Mouse (Mus musculus) intestine, postnatal 0 days (tissue): ENCODE data around the gene Cfap54. TPM values are rescaled to one million over a fixed set of nuclear protein-coding genes. Genes with fewer than 3 reads are reported as not detected.

ENCODE experiments used
- ATAC-seq: fragments of 200-750 bp; cut with Nextera tagmentation; 2 replicates; pipeline ENCODE4 v1.8.0; 2017; ENCODE audit warnings: mild to moderate bottlenecking, moderate TSS enrichment, moderate library complexity
- H3K27ac ChIP-seq: fragments of 300-500 bp; sonication (generic); 2 replicates; pipeline ENCODE4 v1.5.1; 2014; ENCODE audit warnings: mild to moderate bottlenecking, low read depth, low read length, moderate library complexity
- H3K27me3 ChIP-seq: fragments of 300-500 bp; sonication (generic); replicated peaks from 2 replicates; pipeline ENCODE4 v1.6.1; 2014; ENCODE audit warnings: low read length, mixed read lengths; ENCODE audit not compliant: control insufficient read depth, insufficient read depth
- H3K36me3 ChIP-seq: fragments of 300-500 bp; sonication (generic); 2 replicates; pipeline ENCODE4 v1.6.1; 2014; ENCODE audit warnings: mild to moderate bottlenecking, moderate library complexity; ENCODE audit not compliant: control insufficient read depth, insufficient read depth
- H3K4me1 ChIP-seq: fragments of 300-500 bp; sonication (generic); replicated peaks from 2 replicates; pipeline ENCODE4 v1.6.1; 2014; ENCODE audit warnings: antibody characterized with exemption, low read length, mixed read lengths; ENCODE audit not compliant: control insufficient read depth, insufficient read depth
- H3K4me2 ChIP-seq: fragments of 300-500 bp; sonication (generic); replicated peaks from 2 replicates; pipeline ENCODE4 v1.6.1; 2014; ENCODE audit warnings: low read depth, mild to moderate bottlenecking, moderate library complexity
- H3K4me3 ChIP-seq: fragments of 300-500 bp; sonication (generic); 2 replicates; pipeline ENCODE4 v1.5.1; 2014; ENCODE audit warnings: low read depth, low read length
- H3K9ac ChIP-seq: fragments of 300-500 bp; sonication (generic); 2 replicates; pipeline ENCODE4 v1.6.1; 2014; ENCODE audit warnings: mild to moderate bottlenecking, low read depth, low read length
- H3K9me3 ChIP-seq: fragments of 300-500 bp; sonication (generic); 2 replicates; pipeline ENCODE4 v1.6.1; 2016; ENCODE audit warnings: mixed run types; ENCODE audit not compliant: control insufficient read depth
- CTCF ChIP-seq: sonication (generic); IDR thresholded peaks from 2 replicates; pipeline ENCODE4 v1.5.1; 2016; ENCODE audit warnings: low read depth, mild to moderate bottlenecking, control low read depth, antibody characterized with exemption, moderate library complexity
- whole genome bisulfite sequencing: fragments of 180-500 bp; shearing (Covaris S2); extraction: QIAGEN DNeasy Blood & Tissue Kit; methylation state at CpG from one replicate; pipeline ENCODE4 v1.1.7; 2014; 5-methylcytosine and 5-hydroxymethylcytosine counted together
- polyA plus RNA-seq: library from polyadenylated mRNA; unstranded; fragments of >200 nt; fragmentation: Nextera tagmentation; extraction: Ambion mirVana; gene quantifications from 2 replicates; pipeline ENCODE4 v1.2.1, GENCODE M21; 2015

Cfap54 gene
- polyA plus RNA-seq, 1 experiment from 2014 or later, result not detected

DNA sequence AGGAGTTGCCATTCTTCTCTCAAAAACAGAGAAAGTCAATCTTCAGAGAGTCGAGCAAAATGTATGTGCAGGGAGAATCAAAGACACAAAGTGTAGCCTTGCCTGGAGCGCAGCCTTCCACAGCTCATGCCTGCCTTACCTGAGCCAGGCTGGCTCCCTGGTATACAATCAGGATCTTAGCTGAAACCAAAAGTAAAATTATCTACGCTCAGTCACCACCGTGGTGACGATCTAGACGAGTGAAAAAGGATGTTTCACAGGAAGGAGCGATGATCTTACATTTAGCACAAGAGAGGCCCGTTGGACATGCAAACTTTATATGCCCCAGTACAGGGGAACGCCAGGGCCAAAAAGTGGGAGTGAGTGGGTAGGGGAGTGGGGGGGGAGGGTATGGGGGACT, 75.0 kb downstream of the Cfap54 start:
- Histone ChIP-seq H3K36me3 (no peaks in the 10 kb centered on the region), H3K27ac (no peak overlapping the region), H3K4me2 (no peak overlapping the region), H3K4me1 (no peaks in the 10 kb centered on the region), H3K4me3 (no peak overlapping the region), H3K27me3 (no peaks in the 10 kb centered on the region), H3K9me3 (no peaks in the 10 kb centered on the region), H3K9ac (no peak overlapping the region)
- no peak for TF ChIP-seq CTCF
- ATAC-seq, result no peak
- WGBS, result 81% methylated on average over 9 of the region's 9 CpGs

DNA sequence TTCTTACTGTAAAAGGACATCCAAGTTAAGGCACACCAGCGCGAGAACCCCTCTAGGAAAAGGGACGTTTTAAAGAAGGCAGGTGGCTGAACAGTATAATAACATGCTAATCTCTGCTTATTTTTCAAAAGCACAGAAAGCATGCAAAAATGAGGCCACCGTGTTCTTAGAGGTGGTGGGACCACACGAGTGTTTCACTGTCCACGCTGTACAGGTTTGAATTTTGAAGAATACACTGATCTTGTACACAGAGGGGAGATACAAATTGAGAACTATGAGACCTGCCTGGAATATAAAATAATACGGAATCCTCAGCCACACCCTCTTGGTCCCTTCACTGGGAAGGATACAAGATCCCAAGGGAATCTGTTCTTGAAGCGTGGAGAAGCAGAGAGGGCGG, 82.9 kb downstream of the Cfap54 start:
- H3K9me3 ChIP-seq, result no peaks in the 10 kb centered on the region
- H3K27me3 ChIP-seq, result no peaks in the 10 kb centered on the region
- H3K4me3 ChIP-seq, result no peak overlapping the region
- no peak overlapping the region for H3K27ac ChIP-seq
- H3K4me1 ChIP-seq, result no peaks in the 10 kb centered on the region
- ATAC-seq, result no peak
- no peak for TF ChIP-seq CTCF
- H3K36me3 ChIP-seq, result no peaks in the 10 kb centered on the region
- 85% methylated on average over 9 of the region's 9 CpGs for WGBS
- no peak overlapping the region for H3K4me2 ChIP-seq
- no peak overlapping the region for H3K9ac ChIP-seq

DNA sequence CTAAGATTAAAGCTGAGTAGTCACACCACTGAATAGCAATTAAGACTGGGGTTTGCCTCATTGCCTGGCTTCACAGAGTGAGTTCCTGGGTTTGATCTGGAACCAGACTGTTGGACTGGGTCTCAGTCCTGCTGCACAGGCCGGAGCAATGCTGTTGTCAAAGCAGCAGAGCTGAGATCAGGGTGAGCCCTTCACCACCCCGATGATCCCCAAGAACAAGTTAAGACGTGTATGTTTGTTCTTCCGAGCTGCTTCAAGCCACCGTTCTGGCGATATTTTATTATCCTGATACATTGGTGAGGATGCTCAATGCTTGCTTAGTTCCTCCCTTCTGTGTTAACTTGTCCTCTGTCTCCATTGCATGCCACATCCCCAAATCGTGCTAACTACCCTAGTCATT, 86.2 kb downstream of the Cfap54 start:
- H3K27me3 ChIP-seq, result no peaks in the 10 kb centered on the region
- no peak overlapping the region for H3K27ac ChIP-seq
- H3K4me3 ChIP-seq, result no peak overlapping the region
- no peak for TF ChIP-seq CTCF
- 86% methylated on average over 7 of the region's 7 CpGs for WGBS
- no peaks in the 10 kb centered on the region for H3K9me3 ChIP-seq
- H3K4me2 ChIP-seq, result no peak overlapping the region
- no peak for ATAC-seq
- H3K9ac ChIP-seq, result no peak overlapping the region
- H3K4me1 ChIP-seq, result no peaks in the 10 kb centered on the region
- H3K36me3 ChIP-seq, result no peaks in the 10 kb centered on the region

DNA sequence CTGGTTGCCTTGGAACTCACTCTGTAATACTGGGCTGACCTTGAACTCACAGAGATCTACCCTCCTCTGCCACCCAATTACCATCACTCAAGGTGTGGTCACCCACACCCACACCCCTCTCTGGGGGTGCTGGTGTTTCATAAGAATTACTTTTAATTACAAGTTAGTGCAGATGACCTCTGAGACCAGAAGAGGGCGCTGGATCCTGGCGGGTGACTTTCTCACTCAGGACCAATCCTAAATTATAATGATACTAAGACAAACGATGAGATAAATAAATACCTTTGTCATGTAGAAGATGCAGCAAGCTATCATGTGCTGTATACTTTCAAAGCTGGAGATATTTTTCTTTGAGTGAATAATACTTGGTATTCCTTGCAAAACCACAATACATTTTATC, 87.1 kb downstream of the Cfap54 start:
- no peak for TF ChIP-seq CTCF
- Histone ChIP-seq H3K4me2 (no peak overlapping the region), H3K9ac (no peak overlapping the region), H3K4me1 (no peaks in the 10 kb centered on the region), H3K36me3 (no peaks in the 10 kb centered on the region), H3K4me3 (no peak overlapping the region), H3K27me3 (no peaks in the 10 kb centered on the region), H3K27ac (no peak overlapping the region), H3K9me3 (no peaks in the 10 kb centered on the region)
- no peak for ATAC-seq
- 54% methylated on average over 3 of the region's 3 CpGs for WGBS

DNA sequence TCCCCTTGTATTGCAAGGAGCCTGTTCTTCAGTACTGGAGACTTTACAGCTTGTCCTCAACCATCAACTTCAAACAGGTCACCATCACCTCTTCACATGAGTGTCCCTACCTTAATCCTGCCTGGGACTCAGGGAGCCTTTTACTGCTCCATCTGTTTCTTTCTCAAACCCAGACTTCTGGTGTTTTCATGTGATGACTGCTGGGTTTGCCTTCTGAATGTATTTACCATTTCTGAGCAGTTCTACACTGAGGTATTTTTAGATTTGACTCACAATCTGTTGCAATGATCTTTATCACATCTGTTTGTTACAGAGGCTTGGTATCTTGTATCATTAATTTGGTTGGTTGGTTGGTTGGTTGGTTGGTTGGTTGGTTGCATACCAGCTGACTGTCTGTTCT, 88.9 kb downstream of the Cfap54 start:
- ATAC-seq, result no peak
- H3K27ac ChIP-seq, result no peak overlapping the region
- no peak overlapping the region for H3K4me3 ChIP-seq
- H3K4me1 ChIP-seq, result no peaks in the 10 kb centered on the region
- no peak overlapping the region for H3K9ac ChIP-seq
- H3K4me2 ChIP-seq, result no peak overlapping the region
- no peak for TF ChIP-seq CTCF
- no peaks in the 10 kb centered on the region for H3K9me3 ChIP-seq
- no peaks in the 10 kb centered on the region for H3K27me3 ChIP-seq
- H3K36me3 ChIP-seq, result no peaks in the 10 kb centered on the region

DNA sequence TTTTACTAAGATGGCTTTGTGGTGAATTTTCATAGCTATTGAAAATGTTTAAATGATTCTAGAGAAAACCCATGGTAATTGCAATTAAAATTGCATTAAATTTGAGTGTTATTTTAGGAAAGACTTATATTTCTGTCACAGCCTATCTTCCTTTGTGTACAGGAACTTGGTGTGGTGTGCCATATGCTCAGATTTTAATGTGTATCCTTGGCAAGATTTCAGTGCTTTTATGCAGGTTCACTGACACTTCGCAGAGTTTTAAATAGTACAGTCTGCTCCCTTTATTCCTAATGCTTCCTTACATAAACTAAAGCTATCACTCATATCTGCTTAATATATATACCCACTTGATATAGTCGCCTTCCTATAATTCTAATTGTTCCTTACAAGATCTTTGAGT, 90.8 kb downstream of the Cfap54 start:
- no peak overlapping the region for H3K4me3 ChIP-seq
- H3K27me3 ChIP-seq, result no peaks in the 10 kb centered on the region
- no peak overlapping the region for H3K9ac ChIP-seq
- H3K36me3 ChIP-seq, result no peaks in the 10 kb centered on the region
- H3K4me1 ChIP-seq, result no peaks in the 10 kb centered on the region
- no peak for ATAC-seq
- WGBS, result 80% methylated on average over 2 of the region's 2 CpGs
- no peaks in the 10 kb centered on the region for H3K9me3 ChIP-seq
- H3K27ac ChIP-seq, result no peak overlapping the region
- TF ChIP-seq CTCF, result no peak
- no peak overlapping the region for H3K4me2 ChIP-seq

DNA sequence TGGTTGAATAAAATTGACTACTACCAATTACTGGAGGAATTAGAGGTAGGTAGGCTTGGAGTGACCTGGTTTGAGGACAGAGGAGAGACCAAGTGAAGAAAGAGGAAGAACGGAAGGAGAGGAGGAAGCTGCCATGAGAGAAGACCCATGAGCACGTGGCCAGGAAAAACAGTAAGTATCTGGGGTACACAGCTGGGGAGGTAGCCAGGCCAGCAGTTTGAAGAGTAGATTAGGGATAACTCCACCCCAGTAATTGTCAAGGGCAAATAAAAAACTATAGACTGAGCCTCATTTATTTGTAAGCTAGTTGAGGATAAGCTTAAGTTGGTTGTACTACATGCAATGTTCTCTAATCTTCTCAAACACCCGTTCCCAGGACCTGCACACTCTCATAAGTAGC, 116.3 kb downstream of the Cfap54 start:
- no peak for ATAC-seq
- 76% methylated on average over 3 of the region's 3 CpGs for WGBS

More for the DNA sequence above, 116.3 kb downstream of the Cfap54 start:
- Histone ChIP-seq H3K9me3 (no peaks in the 10 kb centered on the region), H3K4me1 (no peaks in the 10 kb centered on the region), H3K36me3 (no peaks in the 10 kb centered on the region), H3K27me3 (no peaks in the 10 kb centered on the region), H3K4me3 (no peak overlapping the region), H3K9ac (no peak overlapping the region), H3K27ac (no peak overlapping the region), H3K4me2 (no peak overlapping the region)
- TF ChIP-seq CTCF, result no peak
